23 mouse cellular contexts compared by ENCODE assay signal in the genomic region with DNA sequence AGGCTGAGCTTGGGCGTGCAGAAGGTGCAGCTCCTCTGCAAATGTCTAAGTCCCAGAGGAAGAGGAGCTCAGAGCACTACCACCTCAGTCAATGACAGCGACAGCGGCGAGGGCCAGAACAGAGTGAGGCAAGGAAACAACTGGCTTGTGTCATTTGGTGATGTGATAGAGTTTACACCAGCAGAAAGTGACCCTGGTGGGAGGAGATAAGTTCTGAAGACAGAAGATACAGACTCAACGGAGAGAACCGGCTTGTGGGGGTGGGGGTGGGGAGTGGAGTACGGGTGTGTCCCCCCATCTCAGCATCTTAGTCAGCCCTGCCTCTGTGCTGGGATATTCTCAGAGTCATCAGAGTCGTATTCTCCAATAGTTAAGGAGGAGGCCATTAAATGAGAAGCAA. TPM values are rescaled to one million over a fixed set of nuclear protein-coding genes. Genes with fewer than 3 reads are reported as not detected.
DNase-seq lines count a peak whose midpoint lies in the region; ATAC-seq and TF ChIP-seq lines count a peak whose summit lies in the region.
"Had no signal": no experiment of that assay in that cellular context is flagged by ENCODE, and none has a peak within 500 bp of the region (broad histone marks: within the 10 kb centered on the region; RNA-seq: fewer than 3 reads in every experiment).

No protein-coding gene starts in this region.

- no peak overlapping the region for H3K9ac ChIP-seq in liver, embryonic 16.5 days (ENCODE audit: low read depth, low read length)
- H3K9ac ChIP-seq: hindbrain, embryonic 14.5 days; kidney, embryonic 15.5 days; limb, embryonic 12.5 days; lung, embryonic 15.5 days had no signal

- H3K4me3 ChIP-seq in thymus, adult 2 months (ENCODE audit: control insufficient read depth, insufficient read depth, low read length): no peak overlapping the region
- peak overlapping the region; percentile 23 for H3K4me3 ChIP-seq in erythroblast, embryonic 14.5 days (replicated peaks)
- no peak overlapping the region for H3K4me3 ChIP-seq in liver, embryonic 16.5 days (ENCODE audit: low read depth, low read length)
- H3K4me3 ChIP-seq: embryonic facial prominence, embryonic 10.5 days; kidney, embryonic 15.5 days; layer of hippocampus, adult 2 months; limb, embryonic 12.5 days; lung, embryonic 15.5 days; megakaryocyte, embryonic 14.5 days had no signal

- H3K36me3 ChIP-seq in thymus, adult 2 months (ENCODE audit: control insufficient read depth, insufficient read depth, low read length): no peaks in the 10 kb centered on the region
- H3K36me3 ChIP-seq in erythroblast, embryonic 14.5 days (ENCODE audit: control insufficient read depth): no peaks in the 10 kb centered on the region
- H3K36me3 ChIP-seq in liver, embryonic 16.5 days (ENCODE audit: control insufficient read depth, insufficient read depth): no peaks in the 10 kb centered on the region
- H3K36me3 ChIP-seq: embryonic facial prominence, embryonic 10.5 days; G1E; kidney, embryonic 15.5 days; limb, embryonic 12.5 days; lung, embryonic 15.5 days had no signal

- H3K27me3 ChIP-seq in thymus, adult 2 months (ENCODE audit: control insufficient read depth, insufficient read depth, low read length): no peaks in the 10 kb centered on the region
- no peaks in the 10 kb centered on the region for H3K27me3 ChIP-seq in erythroblast, embryonic 14.5 days (ENCODE audit: control insufficient read depth)
- no peaks in the 10 kb centered on the region for H3K27me3 ChIP-seq in liver, embryonic 16.5 days (ENCODE audit: control insufficient read depth, insufficient read depth, low read depth, low read length)
- H3K27me3 ChIP-seq: limb, embryonic 12.5 days; lung, embryonic 15.5 days had no signal

- peaks cover 50% of the 10 kb centered on the region for H3K4me1 ChIP-seq in thymus, adult 2 months (replicated peaks; ENCODE audit: control insufficient read depth, insufficient read depth, low read length)
- peaks cover 29% of the 10 kb centered on the region for H3K4me1 ChIP-seq in erythroblast, embryonic 14.5 days (ENCODE audit: control insufficient read depth)
- H3K4me1 ChIP-seq in liver, embryonic 16.5 days (ENCODE audit: control insufficient read depth, low read depth, low read length): peaks cover 21% of the 10 kb centered on the region
- H3K4me1 ChIP-seq: lung, embryonic 15.5 days had no signal

- H3K9me3 ChIP-seq in erythroblast, embryonic 14.5 days (ENCODE audit: control insufficient read depth, low read length): no peaks in the 10 kb centered on the region
- H3K9me3 ChIP-seq in liver, embryonic 16.5 days (replicated peaks; ENCODE audit: control insufficient read depth, low read length): no peaks in the 10 kb centered on the region
- H3K9me3 ChIP-seq: embryonic facial prominence, embryonic 10.5 days; kidney, embryonic 15.5 days; limb, embryonic 12.5 days; lung, embryonic 15.5 days had no signal

- TF ChIP-seq CTCF in thymus, adult 2 months (IDR thresholded peaks at IDR 0.05; ENCODE audit: borderline replicate concordance, control insufficient read depth, extremely low read depth, insufficient read depth, low read length, poor library complexity): no peak

- no peak for DNase-seq in thymus, adult 2 months
- no peak for DNase-seq in thymus, adult 18-20 months
- no peak for DNase-seq in layer of hippocampus, adult 9-11 months
- DNase-seq in lung, postnatal 36 days: no peak
- no peak for DNase-seq in adipocyte (ENCODE audit: low spot score)
- DNase-seq: adrenal gland, adult 2 months; cerebellum, adult 11-12 months; cerebellum, postnatal 36 days; heart, adult 11 months; right cerebral cortex, adult 18-20 months had no signal

- WGBS in thymus, adult 2 months: 89% methylated on average over 8 of the region's 8 CpGs
- WGBS in liver, embryonic 16.5 days (ENCODE audit: insufficient replicate concordance): 26% methylated on average over 8 of the region's 8 CpGs

- no peak for TF ChIP-seq POLR2A in thymus, adult 2 months (IDR thresholded peaks at IDR 0.05; ENCODE audit: control insufficient read depth, extremely low read depth, insufficient read depth, low read length, poor library complexity)

- peak overlapping the region; percentile 24; the same call in 1 of the 2 replicates for H3K4me2 ChIP-seq in liver, embryonic 16.5 days (ENCODE audit: low read depth, low read length)
- H3K4me2 ChIP-seq: hindbrain, embryonic 14.5 days; kidney, embryonic 15.5 days; limb, embryonic 12.5 days; lung, embryonic 15.5 days had no signal

- peak; percentile 91 for ATAC-seq in liver, embryonic 16.5 days (ENCODE audit: low read depth)
- ATAC-seq: CD4-positive, CD25-positive, alpha-beta regulatory T cell, adult 4 months; forebrain, embryonic 16.5 days; intestine, embryonic 16.5 days had no signal

- peak overlapping the region; percentile 100 for H3K27ac ChIP-seq in thymus, adult 2 months (ENCODE audit: control insufficient read depth, insufficient read depth, low read length)
- peak overlapping the region; percentile 39; the same call in 1 of the 2 replicates for H3K27ac ChIP-seq in liver, embryonic 16.5 days (ENCODE audit: low read length)
- H3K27ac ChIP-seq: hindbrain, embryonic 14.5 days; kidney, embryonic 15.5 days; layer of hippocampus, adult 2 months; limb, embryonic 12.5 days; lung, embryonic 15.5 days had no signal

RNA-seq across cellular contexts. Expression of gene Urb2, which starts 56.1 kb away (rescaled TPM):
- polyA plus RNA-seq in thymus, adult 2 months (2012; rRNA removed): 16.2 and 20.0 TPM in 2 replicates
- polyA plus RNA-seq in erythroblast, embryonic 14.5 days (2012): 0.09 and 0.17 TPM in 2 replicates
- polyA plus RNA-seq in liver, embryonic 16.5 days (2015; fragmentation: Nextera tagmentation; extraction: Ambion mirVana): 2.3 and 2.4 TPM in 2 replicates

RNA-seq across cellular contexts. Expression of gene Taf5l, which starts 56.2 kb away (rescaled TPM):
- polyA plus RNA-seq in thymus, adult 2 months (2012; rRNA removed): 96.5 and 106 TPM in 2 replicates
- 1.8 TPM in 2 replicates for polyA plus RNA-seq in erythroblast, embryonic 14.5 days (2012)
- polyA plus RNA-seq in liver, embryonic 16.5 days (2015; fragmentation: Nextera tagmentation; extraction: Ambion mirVana): 18.8 and 19.6 TPM in 2 replicates
